Mouse (Mus musculus) olfactory bulb, adult 2 months (tissue): ENCODE measurements around the gene Prss38.

Source experiments
- CTCF ChIP-seq: fragments of 200-500 bp; IDR thresholded peaks from 2 replicates; pipeline ENCODE4 v1.5.1; 2012; ENCODE audit warnings: low read depth, mild to moderate bottlenecking, low read length, moderate library complexity; ENCODE audit not compliant: insufficient read depth
- POLR2A ChIP-seq: fragments of 200-500 bp; IDR thresholded peaks from 2 replicates; pipeline ENCODE4 v1.6.1; 2012; ENCODE audit warnings: mild to moderate bottlenecking, low read depth, low read length, moderate library complexity; ENCODE audit not compliant: insufficient read depth

DNA sequence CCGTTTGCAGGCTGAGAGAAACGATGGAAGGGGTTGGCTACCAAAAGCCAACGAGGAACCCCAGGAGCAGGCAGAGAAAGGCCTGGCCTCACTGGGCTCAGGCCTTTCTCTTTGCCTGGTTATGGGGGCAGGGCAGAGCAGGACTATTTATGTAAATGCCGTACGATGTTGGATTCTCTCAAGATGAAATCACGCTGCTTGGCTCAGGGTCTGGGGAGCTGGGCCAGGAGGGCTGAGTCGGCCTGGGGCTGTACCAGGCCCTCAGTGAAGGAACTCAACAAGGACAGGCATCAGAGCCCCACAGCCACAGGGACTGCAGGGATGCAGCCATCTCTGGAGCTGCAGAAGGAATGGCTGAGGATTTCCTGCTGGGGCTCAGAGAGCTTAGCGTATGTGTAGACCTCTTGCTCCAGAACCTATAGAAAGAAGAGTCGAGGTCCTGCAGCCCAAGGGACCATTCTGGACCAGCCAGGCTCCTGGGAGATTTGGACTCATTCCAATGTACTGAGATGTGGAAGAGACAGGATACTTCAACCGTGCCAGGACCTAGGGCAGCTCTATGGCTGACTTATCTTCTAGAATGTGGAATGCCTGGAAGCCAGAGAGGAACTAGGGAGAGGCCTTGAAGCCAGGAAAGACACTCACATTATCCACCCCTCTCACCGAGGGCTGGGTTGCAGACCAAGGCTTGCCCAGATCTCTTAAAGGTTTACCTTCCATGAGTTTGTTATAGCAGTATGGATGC lies 29.1 kb downstream of the Prss38 start:
- no peak for TF ChIP-seq POLR2A
- TF ChIP-seq CTCF: no peak
